Mouse (Mus musculus) gastrocnemius, postnatal 14 days (tissue): ENCODE data around the gene Itgb2. TPM values are rescaled to one million over a fixed set of nuclear protein-coding genes. Genes with fewer than 3 reads are reported as not detected.
A peak's percentile ranks its signal among the peaks of the same experiment; 100 is the strongest.

Experiments used
- DNase-seq: peaks from one replicate; pipeline ENCODE4 v3.0.0; 2021; ENCODE audit warnings: mixed read lengths
- intact Hi-C: fragments of 180-260 bp; cut with DNase I; formaldehyde crosslinking; loops from one replicate; pipeline ENCODE4 v1.15.1; 2025; ENCODE audit warnings: low total_unique reads
- total RNA-seq, 2 experiments: library from RNA; stranded (reverse); gene quantifications; 2 replicates each; pipeline ENCODE4 v1.2.3; 2021

The Itgb2 gene
- total RNA-seq, 2 experiments from 2014 or later = 1.8 to 2.1 TPM

- intact Hi-C loops = no loop called here
- no peak for DNase-seq
Observed at GRCm38 (mm10) chr10:77541864-77542666, 12.0 kb downstream of the Itgb2 start.

- intact Hi-C loops = no loop called here
Observed at GRCm38 (mm10) chr10:77543226-77543625, 13.2 kb downstream of the Itgb2 start.

DNA sequence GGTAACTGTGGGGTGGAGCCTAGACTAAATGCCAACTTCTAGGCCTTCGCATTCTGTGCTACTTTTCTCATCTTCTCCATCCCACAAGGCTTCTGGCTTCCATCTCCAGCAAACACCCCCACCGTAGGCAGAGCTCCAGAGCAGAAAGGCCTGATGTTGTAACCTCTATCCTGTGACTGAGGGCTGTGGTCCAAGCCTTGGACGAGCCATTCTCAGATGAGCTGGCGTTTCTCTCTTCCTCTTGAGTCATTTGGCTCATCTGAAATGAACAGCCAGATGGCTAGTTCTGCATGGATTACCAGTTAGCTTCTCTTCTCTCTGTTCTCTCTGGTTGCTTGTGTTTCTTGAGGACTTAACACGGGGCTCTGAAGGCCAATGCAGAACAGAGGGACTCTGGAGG lies 14.9 kb downstream of the Itgb2 start:
- DNase-seq = peak; percentile 90
- intact Hi-C loops = no loop called here

More at GRCm38 (mm10) chr10:77543226-77543625, 13.2 kb downstream of the Itgb2 start:
- DNase-seq = no peak

DNA sequence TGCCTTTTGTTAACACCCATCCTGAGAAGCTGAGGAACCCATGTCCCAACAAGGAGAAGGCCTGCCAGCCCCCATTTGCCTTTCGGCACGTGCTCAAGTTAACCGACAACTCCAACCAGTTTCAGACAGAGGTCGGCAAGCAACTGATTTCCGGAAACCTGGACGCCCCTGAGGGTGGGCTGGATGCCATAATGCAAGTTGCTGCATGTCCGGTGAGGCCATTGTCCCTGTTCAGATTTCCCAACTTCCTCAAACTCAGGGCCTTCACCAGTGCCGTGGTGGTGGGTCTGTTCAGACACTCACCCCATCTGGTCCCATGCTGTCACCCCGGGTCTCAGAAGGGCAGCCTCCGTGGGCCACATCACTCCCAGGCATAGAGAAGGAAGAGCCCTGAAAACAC lies 18.5 kb downstream of the Itgb2 start:
- DNase-seq = no peak
- intact Hi-C loops = no loop called here

- no peak for DNase-seq
- intact Hi-C loops = no loop called here
Observed at GRCm38 (mm10) chr10:77550874-77551273, 20.8 kb downstream of the Itgb2 start.

DNA sequence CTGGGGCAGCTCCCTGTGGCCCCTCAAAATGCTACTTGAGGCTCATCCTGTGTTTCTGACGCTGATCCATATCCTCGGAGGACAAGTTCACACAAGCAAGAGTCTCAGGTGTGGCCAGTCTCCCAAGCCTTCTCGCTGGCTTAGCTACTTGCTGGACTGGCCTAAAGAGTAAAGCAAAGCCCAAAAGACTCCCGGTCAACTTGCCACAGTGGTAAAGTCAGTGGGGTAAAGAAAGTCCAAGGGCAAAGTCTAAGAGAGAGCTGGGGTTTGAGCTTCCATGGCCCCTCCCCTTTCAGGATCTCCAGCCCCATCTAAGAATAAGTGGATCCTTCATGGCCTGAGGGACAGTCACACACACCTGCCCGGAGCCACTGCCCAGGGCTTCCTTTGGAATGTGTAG lies 22.1 kb downstream of the Itgb2 start:
- DNase-seq = no peak
- intact Hi-C loops = no loop called here

DNA sequence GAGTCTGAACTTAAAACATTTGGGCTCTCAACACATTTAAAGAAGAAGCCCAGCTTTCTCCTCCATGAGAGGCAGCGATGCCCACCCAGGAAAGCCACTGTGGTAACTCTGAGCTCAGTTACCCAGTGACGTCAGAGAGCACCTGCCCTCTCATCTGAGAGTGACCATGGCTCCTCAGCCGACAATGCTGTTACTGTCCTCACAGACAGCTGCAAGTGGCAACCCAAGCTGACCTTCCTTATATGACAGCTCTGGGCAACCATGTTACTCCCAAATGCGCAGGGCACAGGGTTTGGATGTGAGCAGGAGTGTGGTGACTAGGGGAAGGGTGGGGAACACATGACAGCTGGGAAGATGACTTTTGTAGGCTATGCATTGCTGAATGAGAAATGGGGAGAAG lies 23.2 kb downstream of the Itgb2 start:
- intact Hi-C loops = no loop called here
- DNase-seq = no peak

DNA sequence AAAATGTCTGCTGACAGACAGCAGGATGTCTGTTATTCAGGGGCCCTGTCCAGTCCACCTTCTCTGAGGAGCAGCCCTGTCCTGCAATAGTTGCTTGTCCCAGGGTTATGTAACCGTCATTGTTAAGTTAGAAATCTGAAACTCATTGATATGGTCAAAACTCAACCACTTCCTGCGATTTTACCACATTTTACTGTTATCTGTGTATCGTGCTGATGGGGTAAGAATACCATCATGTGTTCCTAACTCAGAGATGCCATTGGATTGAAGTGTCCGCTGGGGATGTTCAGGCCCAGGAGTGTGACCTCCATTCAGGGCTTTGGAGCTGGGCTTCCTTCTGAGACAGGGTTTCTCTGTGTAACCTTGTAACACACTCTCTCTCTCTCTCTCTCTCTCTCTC lies 24.9 kb downstream of the Itgb2 start:
- no peak for DNase-seq
- intact Hi-C loops = loop anchor here (5.0 kb wide), 1 partner anchor 33 kb away; no protein-coding TSS in a partner anchor

- no peak for DNase-seq
- intact Hi-C loops = loop anchor here (5.0 kb wide), 1 partner anchor 34 kb away; no protein-coding TSS in a partner anchor
Observed at GRCm38 (mm10) chr10:77556631-77557030, 26.6 kb downstream of the Itgb2 start.

GRCm38 (mm10) chr10:77557641-77558040 lies 27.6 kb downstream of the Itgb2 start:
- intact Hi-C loops = loop anchor here (5.0 kb wide), 1 partner anchor 35 kb away; no protein-coding TSS in a partner anchor

GRCm38 (mm10) chr10:77560090-77560489 lies 30.0 kb downstream of the Itgb2 start:
- DNase-seq = no peak
- intact Hi-C loops = no loop called here

More at GRCm38 (mm10) chr10:77557641-77558040, 27.6 kb downstream of the Itgb2 start:
- no peak for DNase-seq

- intact Hi-C loops = no loop called here
Observed at GRCm38 (mm10) chr10:77560830-77561229, 30.8 kb downstream of the Itgb2 start.

GRCm38 (mm10) chr10:77561508-77561907 lies 31.5 kb downstream of the Itgb2 start:
- intact Hi-C loops = no loop called here
- DNase-seq = no peak

More at GRCm38 (mm10) chr10:77560830-77561229, 30.8 kb downstream of the Itgb2 start:
- DNase-seq = no peak

- intact Hi-C loops = no loop called here
- DNase-seq = no peak
Observed at GRCm38 (mm10) chr10:77565005-77565404, 35.0 kb downstream of the Itgb2 start.

DNA sequence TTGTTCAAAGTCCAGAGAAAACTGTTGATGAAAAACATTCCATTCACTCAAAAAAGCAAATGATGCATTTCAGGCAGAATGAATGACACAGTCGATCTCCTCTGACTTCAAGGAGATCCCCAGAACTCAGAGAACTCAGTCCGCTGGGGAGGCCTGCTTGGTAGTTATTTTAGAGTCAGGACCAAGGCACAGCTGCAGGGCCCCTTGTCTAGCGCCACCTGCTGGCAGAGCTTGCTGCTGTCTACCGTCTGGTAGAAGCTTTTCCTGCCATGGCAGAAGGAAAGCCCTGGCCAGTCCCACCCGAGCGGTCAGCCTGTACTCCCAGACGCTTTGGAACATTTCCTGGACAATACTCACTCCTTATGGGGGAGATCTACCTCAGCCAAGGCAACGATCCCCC lies 36.6 kb downstream of the Itgb2 start:
- DNase-seq = peak; percentile 93
- intact Hi-C loops = loop anchor here (2.0 kb wide), 1 partner anchor 48 kb away; no protein-coding TSS in a partner anchor

DNA sequence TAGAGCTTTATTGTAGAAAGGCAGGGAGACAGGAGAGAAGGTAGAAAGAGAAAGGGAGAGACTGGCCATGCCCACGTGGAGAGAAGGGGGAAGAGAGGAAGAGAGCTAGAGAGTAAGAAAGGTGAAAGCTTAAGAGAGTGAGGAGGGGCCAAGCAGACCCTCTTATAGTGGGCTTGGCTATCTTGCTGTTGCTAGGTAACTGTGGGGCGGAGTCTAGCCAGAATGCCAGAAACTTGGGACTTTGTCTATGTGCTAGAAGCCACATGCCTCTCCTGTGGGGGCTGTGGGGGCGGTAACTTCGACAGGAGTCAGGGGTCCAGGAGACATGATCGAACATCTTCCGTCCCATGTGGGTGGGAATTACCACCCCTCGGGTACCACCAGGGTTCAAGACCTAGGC lies 39.4 kb downstream of the Itgb2 start:
- intact Hi-C loops = no loop called here
- DNase-seq = no peak

DNA sequence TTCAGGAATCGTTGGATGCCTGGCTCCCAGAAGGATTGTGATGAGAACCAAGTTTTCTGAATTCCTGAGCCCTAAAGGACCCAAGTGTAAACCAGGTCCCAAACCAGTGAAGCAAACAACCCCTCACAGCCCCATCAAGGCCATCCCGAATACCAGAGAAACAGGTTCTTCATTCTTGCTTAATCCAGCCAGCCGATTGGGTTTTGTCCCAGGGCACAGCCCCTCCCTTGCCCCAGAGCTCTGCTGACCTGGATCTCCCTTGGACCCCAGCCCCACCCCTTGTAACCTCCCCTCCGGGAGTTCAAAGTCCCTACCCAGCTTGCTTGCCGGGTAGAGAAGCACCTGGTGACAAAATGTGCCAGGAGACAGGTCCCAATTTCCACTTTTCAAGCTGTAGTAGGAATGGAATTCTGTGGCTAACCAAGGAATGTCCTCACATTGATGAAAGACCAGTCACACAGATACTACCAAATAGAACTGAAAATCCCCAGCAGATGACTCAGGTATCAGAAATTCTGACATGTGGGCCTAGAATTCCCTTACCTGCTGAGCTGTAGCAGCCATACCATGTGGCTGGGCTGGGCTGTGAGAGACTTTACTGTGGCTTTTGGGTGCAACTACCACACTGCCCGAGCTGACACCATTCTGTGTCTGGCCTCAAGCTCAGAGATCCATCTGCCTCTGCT lies 40.1 kb downstream of the Itgb2 start:
- DNase-seq = no peak
- intact Hi-C loops = no loop called here

DNA sequence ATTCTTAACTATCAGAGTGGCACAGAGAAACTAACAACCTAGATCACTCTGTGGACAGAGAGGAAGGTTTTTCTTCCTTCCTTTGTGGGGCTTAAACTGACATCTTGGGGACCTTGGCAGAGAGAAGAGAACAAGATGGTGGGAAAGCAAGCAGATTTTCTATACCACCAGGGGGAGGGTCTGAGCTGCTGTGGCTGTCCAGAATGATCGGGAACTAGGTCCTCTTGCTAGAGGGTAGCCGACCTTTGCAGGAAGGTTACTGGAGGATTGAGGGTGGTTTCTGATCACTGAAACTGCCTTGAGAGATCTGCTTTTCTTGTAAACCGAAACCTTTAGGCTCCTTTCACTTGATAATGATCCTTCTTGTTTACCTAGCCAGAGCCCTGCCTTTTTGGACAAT lies 42.2 kb downstream of the Itgb2 start:
- intact Hi-C loops = no loop called here
- DNase-seq = no peak

GRCm38 (mm10) chr10:77573162-77573561 lies 43.1 kb downstream of the Itgb2 start:
- DNase-seq = no peak
- intact Hi-C loops = no loop called here

DNA sequence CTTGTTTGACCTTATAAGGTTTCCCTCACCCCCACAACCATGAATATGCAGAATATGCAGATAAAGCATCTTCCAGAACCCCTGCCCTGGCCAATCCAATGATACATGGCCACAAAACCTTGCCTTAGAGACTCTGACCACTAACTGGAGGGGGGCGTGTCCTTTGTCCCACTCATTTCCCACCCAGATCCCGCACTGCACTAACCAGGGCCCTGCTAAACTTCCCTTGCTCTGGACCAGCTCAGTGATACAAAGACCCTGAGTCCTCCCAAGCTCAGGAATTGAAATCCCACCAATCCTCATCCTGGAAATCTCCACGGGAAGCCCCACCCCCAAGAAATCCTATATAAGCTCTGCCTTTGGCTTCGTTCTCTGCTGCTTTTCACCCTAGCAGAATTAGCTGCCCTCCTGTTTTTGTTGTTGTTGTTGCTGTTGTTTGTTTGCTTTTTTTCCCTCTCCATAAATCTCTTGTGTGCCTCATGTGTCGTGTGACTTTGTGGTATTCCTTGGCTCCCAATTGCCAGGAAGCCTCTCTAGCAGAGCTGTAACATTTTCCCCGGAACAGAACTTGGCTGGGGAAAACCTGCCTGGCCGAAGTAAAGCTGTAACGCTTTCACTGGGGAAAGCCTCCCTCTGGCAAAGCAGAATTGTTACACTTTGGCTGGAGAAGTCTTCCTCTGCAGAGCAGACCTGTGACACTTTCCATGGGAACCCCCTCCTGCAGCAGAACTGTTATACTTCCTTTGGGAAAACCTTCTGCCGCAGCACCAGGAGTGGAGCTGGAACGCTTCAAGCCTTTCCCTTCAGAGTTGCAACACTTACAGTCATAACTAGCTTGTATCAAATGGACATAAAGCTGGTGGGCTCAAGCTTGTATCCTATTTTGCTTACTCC lies 50.2 kb downstream of the Itgb2 start:
- DNase-seq = peak; percentile 42
- intact Hi-C loops = no loop called here
